Mouse (Mus musculus) kidney, postnatal 25 days (tissue): Measurements from ENCODE around the gene Sdr42e1.

Source experiments
- DNase-seq, 2 experiments: peaks; one replicate each; pipeline ENCODE4 v3.0.0; 2021; ENCODE audit warnings: mixed read lengths in 2 of 2

Sdr42e1 gene

DNA sequence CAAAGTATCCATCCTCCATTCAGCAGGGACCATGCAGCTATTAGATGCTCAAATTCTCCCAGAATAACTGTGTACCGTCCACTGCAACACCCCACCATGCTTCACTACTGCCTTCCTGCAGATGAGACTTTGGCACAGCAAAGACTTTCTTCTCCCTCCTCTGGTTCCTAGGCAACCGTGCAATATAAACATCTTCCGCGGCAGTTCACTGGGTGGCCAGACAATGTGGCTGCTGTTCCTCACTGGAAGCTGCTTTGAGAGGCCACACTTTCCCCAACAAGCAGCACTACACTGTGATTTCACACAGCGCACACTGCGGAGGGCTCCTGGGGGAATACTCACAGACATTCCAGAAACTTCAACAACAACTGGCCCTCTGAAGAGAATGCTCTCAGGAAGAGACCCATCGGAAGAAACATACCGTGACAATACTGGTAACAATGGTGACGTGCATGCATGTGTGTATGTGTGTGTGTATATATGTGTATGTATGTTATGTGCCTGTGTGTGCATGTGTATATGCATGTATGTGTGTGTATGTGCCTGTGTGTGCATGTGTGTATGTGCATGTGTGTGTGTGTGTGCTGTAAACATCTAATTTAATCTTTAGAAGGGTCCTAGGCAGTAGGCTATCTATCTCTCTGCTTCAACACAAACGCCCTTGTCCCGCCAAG, 13.0 kb downstream of the Sdr42e1 start:
- DNase-seq = no peak

DNA sequence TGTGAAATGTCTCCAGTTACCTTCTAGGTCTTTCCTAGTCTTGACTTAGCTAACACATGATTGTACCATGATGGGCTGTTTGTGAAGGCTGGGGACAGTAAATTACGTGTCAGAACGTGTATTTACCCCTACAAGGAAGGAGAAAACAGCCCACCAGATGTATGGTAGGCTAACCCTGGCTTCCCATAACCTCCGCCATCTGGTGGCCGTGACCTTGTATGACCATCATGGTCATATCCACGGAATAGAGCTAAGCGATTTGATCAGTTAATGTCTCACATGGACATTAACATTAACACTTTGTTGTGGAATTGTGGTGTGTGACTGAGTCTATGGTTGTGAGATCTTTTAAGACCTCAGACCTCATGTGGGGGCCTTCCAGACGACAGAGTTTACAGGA, 14.5 kb downstream of the Sdr42e1 start:
- DNase-seq = no peak

DNA sequence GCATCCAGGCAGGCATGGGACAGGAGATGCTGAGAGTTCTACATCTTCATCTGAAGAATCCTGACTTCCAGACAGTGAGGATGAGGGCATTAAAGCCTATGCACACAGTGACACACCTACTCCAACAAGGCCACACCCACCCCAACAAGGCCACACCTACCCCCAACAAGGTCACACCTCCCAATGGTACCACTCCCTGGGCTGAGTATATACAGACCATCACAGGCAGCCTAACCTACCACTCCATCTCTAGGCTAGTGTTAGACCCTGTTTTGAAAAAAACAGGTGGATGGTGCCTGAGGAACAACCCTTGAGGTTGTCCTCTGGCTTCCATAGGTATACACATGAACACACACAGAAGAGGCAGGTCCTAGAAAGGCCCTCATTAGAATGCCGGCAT, 21.2 kb downstream of the Sdr42e1 start:
- no peak for DNase-seq

DNA sequence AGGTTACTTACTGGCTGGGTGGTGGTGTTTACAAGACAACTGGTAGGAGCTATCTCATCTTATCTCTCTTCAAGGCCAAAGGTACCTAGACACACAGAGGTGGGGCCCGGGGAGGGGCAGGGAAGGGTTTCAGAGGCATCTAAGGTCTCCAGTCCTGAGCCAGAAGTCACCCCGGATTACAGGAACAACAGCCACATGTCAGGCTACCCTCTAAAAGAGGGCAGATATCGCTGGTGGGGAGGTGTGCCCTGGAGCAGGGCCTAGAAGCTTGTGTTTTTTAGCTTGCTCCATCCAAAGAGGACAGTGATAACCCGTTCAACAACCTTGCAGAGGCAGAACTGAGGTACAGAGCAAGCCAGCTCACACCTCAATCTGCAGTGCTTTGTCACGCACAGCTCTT, 27.0 kb downstream of the Sdr42e1 start:
- DNase-seq = peak in 1 of 2 experiments; percentile 23

DNA sequence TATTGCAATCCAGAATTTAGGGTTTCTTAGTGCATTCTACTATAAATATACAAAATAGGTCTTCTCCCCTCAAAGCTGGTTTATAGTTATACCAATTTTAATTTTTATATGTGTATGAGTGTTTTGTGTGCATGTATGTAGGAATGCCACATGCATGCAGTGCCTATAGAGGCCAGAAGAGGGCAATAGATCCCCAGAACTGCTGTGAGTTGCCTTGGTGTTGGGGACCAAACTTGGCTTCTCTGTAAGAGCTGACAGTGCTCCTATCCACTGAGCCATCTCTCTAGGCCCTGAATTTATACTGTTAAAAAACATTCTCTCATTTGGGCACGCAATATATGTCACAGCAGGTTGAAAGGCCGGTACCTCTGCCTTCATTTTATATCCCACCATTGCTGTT, 27.5 kb downstream of the Sdr42e1 start:
- DNase-seq = peak; percentile 37 to 55

DNA sequence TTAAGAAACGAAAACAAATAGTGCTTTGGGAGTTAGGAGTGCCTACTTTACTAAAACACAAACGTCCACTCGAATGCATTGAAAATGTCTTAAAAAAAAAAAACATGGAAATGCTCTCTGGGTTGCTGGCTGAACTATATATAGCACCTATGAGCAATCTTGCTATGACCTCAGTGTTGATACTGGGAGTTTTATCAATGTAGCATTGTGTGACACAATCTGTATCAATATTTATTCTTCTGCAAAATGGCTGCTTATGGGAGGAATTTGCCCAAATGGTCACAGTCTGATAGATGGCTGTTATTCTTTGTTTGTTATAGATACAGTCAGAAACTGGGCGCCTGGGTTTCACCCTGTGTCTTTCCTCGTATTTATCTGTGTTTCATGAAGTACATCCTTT, 28.0 kb downstream of the Sdr42e1 start:
- no peak for DNase-seq

DNA sequence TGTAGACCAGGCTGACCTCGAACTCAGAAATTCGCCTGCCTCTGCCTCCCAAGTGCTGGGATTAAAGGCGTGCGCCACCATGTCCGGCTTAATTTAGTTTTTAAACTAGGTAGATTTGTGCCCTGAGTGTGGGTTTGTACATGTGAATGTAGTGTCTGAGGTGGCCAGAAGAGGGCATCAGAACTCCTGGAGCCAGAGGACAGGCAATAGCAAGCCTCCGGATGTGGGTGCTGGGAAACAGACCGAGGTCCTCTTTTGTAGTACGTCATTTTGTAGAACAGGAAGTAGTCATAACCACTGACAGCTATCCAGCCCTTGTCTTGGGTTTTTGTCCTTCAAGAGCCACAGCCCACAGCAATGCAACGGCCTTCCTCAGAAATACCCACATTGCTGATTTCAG, 33.9 kb downstream of the Sdr42e1 start:
- DNase-seq = no peak

DNA sequence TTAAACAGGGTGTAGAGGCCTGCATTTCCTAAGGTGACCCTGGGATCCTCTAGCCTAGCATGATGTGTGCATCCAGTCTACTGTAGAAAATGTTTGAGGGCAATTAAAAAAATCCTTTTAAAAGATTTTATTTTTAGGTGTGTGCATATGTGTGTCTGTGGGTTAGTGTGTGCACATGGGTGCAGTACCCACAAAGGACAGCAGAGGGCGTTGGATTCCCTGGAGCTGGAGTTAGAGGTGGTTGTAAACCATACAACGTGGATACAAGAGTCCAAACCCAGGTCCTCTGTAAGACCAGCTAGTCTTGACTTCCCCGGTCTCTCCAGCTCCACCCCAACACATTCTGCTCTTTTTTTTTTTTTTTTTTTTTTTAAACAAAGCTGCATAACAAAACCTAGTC, 36.0 kb downstream of the Sdr42e1 start:
- DNase-seq = no peak

DNA sequence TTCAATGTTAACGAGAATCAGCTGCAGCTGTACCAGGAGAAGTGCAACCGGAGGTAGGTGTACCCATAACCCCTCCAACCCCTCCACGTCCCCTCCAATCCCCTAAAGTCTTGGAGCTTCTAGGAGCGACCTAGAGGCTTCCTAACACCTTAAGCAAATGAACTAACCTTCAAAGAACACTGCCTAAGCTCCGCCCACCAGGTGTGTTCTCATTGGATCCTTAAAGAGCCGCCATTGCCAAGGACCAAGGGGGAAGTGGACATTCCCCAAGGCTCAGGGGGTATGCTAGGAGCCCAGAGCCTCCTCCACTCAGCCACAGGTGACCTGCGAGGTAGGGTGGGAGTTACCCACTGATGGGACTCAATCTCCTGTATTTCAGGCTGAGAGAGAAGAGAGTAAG, 39.1 kb downstream of the Sdr42e1 start:
- DNase-seq = no peak

DNA sequence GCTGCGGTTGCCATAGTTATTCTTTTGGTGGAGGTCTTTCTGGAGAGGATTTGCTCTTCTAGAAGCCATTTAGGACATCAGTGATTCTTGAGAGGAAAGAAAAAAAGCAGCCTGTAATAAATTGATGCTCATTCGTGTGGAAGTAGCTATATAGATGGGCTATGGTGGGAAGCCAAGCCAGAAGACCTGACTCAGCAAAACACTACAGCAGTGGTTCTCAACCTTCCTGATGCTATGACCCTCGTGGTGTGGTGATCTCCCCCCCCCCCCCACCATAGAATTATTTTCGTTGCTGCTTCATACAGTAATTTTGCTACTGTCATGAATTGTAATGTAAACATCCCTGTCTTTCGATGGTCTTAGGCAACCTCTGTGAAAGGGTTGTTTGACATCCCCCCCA, 41.0 kb downstream of the Sdr42e1 start:
- DNase-seq = no peak

DNA sequence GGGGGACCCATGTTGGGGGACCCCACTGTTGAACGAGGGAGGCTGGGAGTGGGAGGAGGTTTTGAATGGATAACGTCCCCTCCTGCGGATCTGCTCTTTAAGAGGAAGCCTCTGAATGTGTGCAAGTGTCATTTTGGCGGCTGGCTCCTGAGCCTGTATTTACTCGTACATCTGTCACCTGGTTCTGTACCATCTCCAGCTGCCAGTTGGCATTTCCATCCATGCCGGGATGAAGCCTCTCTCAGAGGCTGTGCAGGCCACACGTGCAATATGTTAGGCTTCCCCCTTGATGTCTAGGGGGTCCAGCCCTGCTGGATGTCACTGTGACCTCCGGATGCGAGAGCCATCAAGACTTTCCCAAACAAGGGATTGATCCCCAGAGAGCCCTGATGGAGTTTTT, 46.4 kb downstream of the Sdr42e1 start:
- no peak for DNase-seq

DNA sequence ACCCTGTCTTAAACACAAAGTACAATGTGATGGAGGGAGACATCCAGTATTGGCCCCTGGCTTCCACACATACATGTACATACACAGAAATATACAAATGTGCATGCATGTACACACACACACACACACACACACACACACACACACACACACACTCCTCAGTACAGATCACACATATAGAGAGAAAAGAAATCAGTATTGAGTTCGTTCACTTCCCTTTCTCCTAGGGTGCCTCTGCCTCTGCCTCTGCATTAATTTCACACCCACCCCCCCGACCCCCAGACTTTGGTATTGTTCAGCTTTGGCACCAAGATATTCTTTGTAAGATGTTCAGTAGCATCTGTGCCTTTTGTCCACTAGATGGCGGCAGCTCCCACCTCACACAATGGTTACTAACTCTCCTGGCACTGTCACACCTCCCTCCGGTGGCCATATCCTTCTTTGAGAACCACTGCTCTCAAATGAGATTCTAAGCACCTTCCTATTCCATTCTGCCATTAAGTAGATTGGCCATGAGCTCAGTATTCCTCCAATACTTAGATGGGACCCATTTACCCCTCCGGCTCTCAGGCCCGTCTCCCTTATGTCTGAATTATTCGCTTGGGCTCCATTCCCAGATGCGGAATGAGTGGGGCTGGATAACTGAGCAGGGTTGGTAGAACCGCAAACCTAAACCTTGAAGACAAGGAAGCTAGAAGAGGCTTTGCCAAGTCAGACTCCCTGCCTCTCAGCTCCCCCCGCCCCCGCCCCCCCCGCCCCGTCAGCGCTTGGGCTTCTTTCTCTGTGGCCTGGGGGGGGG, 47.2 kb downstream of the Sdr42e1 start:
- DNase-seq = peak in 1 of 2 experiments; percentile 50

DNA sequence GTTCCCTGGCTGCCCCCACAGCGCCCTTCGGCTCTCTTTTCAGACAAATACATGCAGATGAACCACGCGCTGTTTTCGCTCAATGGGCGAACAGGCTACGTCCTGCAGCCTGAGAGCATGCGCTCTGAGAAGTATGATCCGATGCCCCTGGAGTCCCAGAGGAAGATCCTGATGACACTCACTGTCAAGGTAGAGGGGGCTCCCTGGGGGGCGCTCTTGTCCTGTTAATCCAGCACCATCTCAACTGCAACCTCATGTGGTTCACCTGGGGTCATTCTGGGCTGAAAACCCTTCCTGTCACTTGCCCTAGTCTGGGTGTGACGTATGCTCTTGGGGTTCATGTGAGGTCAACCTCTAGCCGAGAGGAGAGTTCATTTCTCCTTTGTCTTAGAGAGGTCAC, 60.6 kb downstream of the Sdr42e1 start:
- no peak for DNase-seq
